9 mouse cellular contexts compared by ENCODE assay signal in the genomic region with DNA sequence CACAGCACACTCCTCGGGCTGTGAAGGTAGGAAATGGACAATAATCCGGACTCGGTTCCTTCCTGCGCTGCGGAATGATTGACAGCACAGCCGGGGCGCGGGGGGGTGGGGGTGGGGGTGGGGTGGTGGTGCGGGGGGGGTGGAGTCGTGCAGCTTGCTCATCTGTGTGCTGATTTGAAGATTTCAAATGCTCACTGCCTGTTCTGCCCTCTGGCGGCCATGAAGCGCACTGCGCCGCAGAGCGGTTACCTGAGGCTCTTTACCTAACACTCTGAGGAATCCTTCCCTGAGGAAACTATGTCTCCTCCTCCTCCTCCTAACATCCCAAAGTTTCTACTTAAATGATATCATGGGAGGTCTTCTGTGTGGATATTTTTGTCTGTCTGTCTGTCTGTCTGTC. TPM values are rescaled to one million over a fixed set of nuclear protein-coding genes. Genes with fewer than 3 reads are reported as not detected.
DNase-seq lines count a peak whose midpoint lies in the region; ATAC-seq and TF ChIP-seq lines count a peak whose summit lies in the region.
"Had no signal": no experiment of that assay in that cellular context is flagged by ENCODE, and none has a peak within 500 bp of the region (broad histone marks: within the 10 kb centered on the region; RNA-seq: fewer than 3 reads in every experiment).

No protein-coding gene starts in this region.

- peak; percentile 65 for ATAC-seq in common myeloid progenitor, adult 5-6 weeks (replicated peaks; ENCODE audit: low read depth, poor library complexity, severe bottlenecking)
- ATAC-seq in neural tube, embryonic 15.5 days (ENCODE audit: low FRiP score): no peak

- peak; percentile 92 for TF ChIP-seq CTCF in lung, adult 2 months (IDR thresholded peaks at IDR 0.05; ENCODE audit: insufficient read depth, low read length)
- TF ChIP-seq CTCF in thymus, adult 2 months (IDR thresholded peaks at IDR 0.05; ENCODE audit: borderline replicate concordance, control insufficient read depth, extremely low read depth, insufficient read depth, low read length, poor library complexity): peak; percentile 81; the same call in 1 of the 2 replicates

- DNase-seq in 3T3-L1 (ENCODE audit: low read depth, low spot score): peak; percentile 57
- DNase-seq in NIH3T3 (ENCODE audit: low read depth): peak; percentile 61
- DNase-seq in gastrocnemius, postnatal 14 days: peak; percentile 47
- peak; percentile 85 to 88 for DNase-seq in kidney, postnatal 4 days
- peak; percentile 72 for DNase-seq in lung, adult 2 months
- DNase-seq in thymus, adult 2 months: peak; percentile 78

- H3K36me3 ChIP-seq in neural tube, embryonic 15.5 days: no peaks in the 10 kb centered on the region
- H3K36me3 ChIP-seq in thymus, adult 2 months (ENCODE audit: control insufficient read depth, insufficient read depth, low read length): no peaks in the 10 kb centered on the region

- no peak for TF ChIP-seq POLR2A in lung, adult 2 months (IDR thresholded peaks at IDR 0.05; ENCODE audit: borderline replicate concordance, extremely low read depth, low read depth, low read length)
- TF ChIP-seq POLR2A in thymus, adult 2 months (IDR thresholded peaks at IDR 0.05; ENCODE audit: control insufficient read depth, extremely low read depth, insufficient read depth, low read length, poor library complexity): no peak

- H3K9me3 ChIP-seq in neural tube, embryonic 15.5 days (replicated peaks): no peaks in the 10 kb centered on the region

- peak overlapping the region; percentile 38 for H3K4me2 ChIP-seq in neural tube, embryonic 15.5 days

- no peaks in the 10 kb centered on the region for H3K4me1 ChIP-seq in lung, adult 2 months (ENCODE audit: control insufficient read depth, insufficient read depth, low read length)
- no peaks in the 10 kb centered on the region for H3K4me1 ChIP-seq in neural tube, embryonic 15.5 days
- H3K4me1 ChIP-seq in thymus, adult 2 months (replicated peaks; ENCODE audit: control insufficient read depth, insufficient read depth, low read length): peaks cover 6% of the 10 kb centered on the region; the same call in 1 of the 2 replicates

- intact Hi-C loops in gastrocnemius, postnatal 14 days (cut with DNase I; ENCODE audit: low total_unique reads): no loop called here

- WGBS in lung, adult 2 months: 5% methylated on average over 12 of the region's 15 CpGs
- WGBS in neural tube, embryonic 15.5 days: 9% methylated on average over 15 of the region's 15 CpGs
- 1% methylated on average over 15 of the region's 15 CpGs for WGBS in thymus, adult 2 months

- no peaks in the 10 kb centered on the region for H3K27me3 ChIP-seq in neural tube, embryonic 15.5 days (replicated peaks)
- H3K27me3 ChIP-seq in thymus, adult 2 months (ENCODE audit: control insufficient read depth, insufficient read depth, low read length): no peaks in the 10 kb centered on the region

- no peak overlapping the region for H3K4me3 ChIP-seq in lung, adult 2 months (replicated peaks; ENCODE audit: extremely low read depth, low read depth, low read length)
- no peak overlapping the region for H3K4me3 ChIP-seq in neural tube, embryonic 15.5 days (replicated peaks)
- H3K4me3 ChIP-seq in thymus, adult 2 months (ENCODE audit: control insufficient read depth, insufficient read depth, low read length): no peak overlapping the region

- H3K27ac ChIP-seq in neural tube, embryonic 15.5 days (replicated peaks): no peak overlapping the region
- H3K27ac ChIP-seq in thymus, adult 2 months (ENCODE audit: control insufficient read depth, insufficient read depth, low read length): no peak overlapping the region

- H3K9ac ChIP-seq in neural tube, embryonic 15.5 days (replicated peaks): no peak overlapping the region

RNA-seq across cellular contexts. Expression of a gene that starts 6.2 kb away (rescaled TPM):
- total RNA-seq in common myeloid progenitor, adult 5-6 weeks (2017): not detected in 2 replicates
- under 1 TPM; 0.49 to 0.58 TPM for total RNA-seq in gastrocnemius, postnatal 14 days (2021)
- 0.66 and 4.5 TPM in 2 replicates for polyA plus RNA-seq in lung, adult 2 months (2012; rRNA removed)
- polyA plus RNA-seq in neural tube, embryonic 15.5 days (2015; fragmentation: Nextera tagmentation; extraction: Ambion mirVana): 2.4 and 2.7 TPM in 2 replicates
- polyA plus RNA-seq in thymus, adult 2 months (2012; rRNA removed): 1.2 and 2.1 TPM in 2 replicates

RNA-seq across cellular contexts. Expression of a gene that starts 25.7 kb away (rescaled TPM):
- 1.7 and 2.0 TPM in 2 replicates for total RNA-seq in common myeloid progenitor, adult 5-6 weeks (2017)
- 10 to 100 TPM; 19.3 to 20.2 TPM for total RNA-seq in gastrocnemius, postnatal 14 days (2021)
- polyA plus RNA-seq in lung, adult 2 months (2012; rRNA removed): 3.8 and 5.0 TPM in 2 replicates
- 0.67 and 0.74 TPM in 2 replicates for polyA plus RNA-seq in neural tube, embryonic 15.5 days (2015; fragmentation: Nextera tagmentation; extraction: Ambion mirVana)
- 7.4 TPM in 2 replicates for polyA plus RNA-seq in thymus, adult 2 months (2012; rRNA removed)

RNA-seq across cellular contexts. Expression of a gene that starts 35.9 kb away (rescaled TPM):
- total RNA-seq in common myeloid progenitor, adult 5-6 weeks (2017): not detected in 2 replicates
- not detected for total RNA-seq in gastrocnemius, postnatal 14 days (2021)
- polyA plus RNA-seq in lung, adult 2 months (2012; rRNA removed): not detected in 2 replicates
- not detected in 2 replicates for polyA plus RNA-seq in neural tube, embryonic 15.5 days (2015; fragmentation: Nextera tagmentation; extraction: Ambion mirVana)
- polyA plus RNA-seq in thymus, adult 2 months (2012; rRNA removed): 0.05 TPM in 1 of 2 replicates, not detected in the other
- total RNA-seq: gastrocnemius, postnatal 4 days had no signal
